Mouse (Mus musculus) E14TG2a.4 (cell line): ENCODE data around the gene Atxn10.

Source experiments
- CTCF ChIP-seq: conservative IDR thresholded peaks from 2 replicates; pipeline ENCODE4 v1.5.1; 2014; ENCODE audit warnings: low read length
- NANOG ChIP-seq: IDR thresholded peaks from 2 replicates; pipeline ENCODE4 v1.6.1; 2014; ENCODE audit warnings: borderline replicate concordance, low read length, mixed read lengths

- TF ChIP-seq CTCF (no peak), NANOG (no peak)
These were observed 170.6 kb downstream of the Atxn10 start for GRCm38 (mm10) chr15:85506680-85507079.
